Mouse (Mus musculus) heart, adult 2 months (tissue): Measurements from ENCODE around the gene Nav3.

ENCODE experiments used
- CTCF ChIP-seq: fragments of 200-600 bp; IDR thresholded peaks from 2 replicates; pipeline ENCODE4 v1.8.1; 2022; ENCODE audit warnings: antibody characterized with exemption, mild to moderate bottlenecking, moderate library complexity
- POLR2A ChIP-seq: fragments of 200-500 bp; IDR thresholded peaks from 2 replicates; pipeline ENCODE4 v1.6.1; 2011; ENCODE audit warnings: mild to moderate bottlenecking, low read depth, low read length, control low read depth; ENCODE audit not compliant: insufficient read depth

DNA sequence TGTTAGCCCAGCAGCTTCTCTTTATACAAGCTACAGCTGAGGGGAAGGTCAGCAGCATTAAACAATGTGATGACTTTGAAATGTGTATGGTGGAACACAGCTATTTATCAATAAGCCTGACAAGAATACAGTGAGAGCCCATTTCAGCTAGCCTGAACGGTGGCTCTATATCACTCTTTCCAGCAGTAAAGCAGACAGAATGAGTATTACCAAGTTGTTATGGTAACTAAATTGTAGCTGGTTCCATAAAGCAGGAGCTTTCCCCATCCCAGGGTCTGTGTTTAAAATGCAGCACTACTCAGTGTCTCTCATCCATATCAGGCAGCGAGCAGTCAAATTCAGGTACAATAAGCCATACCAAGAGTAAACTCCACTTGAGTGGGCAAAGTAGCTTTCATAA is 27.0 kb downstream of the Nav3 start:
- TF ChIP-seq CTCF (no peak), POLR2A (no peak)
